Mouse (Mus musculus): ENCODE measurements around the gene Cd300lb. TPM values are rescaled to one million over a fixed set of nuclear protein-coding genes. Genes with fewer than 3 reads are reported as not detected.

The Cd300lb gene
- total RNA-seq, 2 experiments from 2014 or later: 0.35 to 0.47 TPM

- no peak for DNase-seq
These were observed 50.9 kb downstream of the Cd300lb start for GRCm38 (mm10) chr11:114883251-114883789.

DNA sequence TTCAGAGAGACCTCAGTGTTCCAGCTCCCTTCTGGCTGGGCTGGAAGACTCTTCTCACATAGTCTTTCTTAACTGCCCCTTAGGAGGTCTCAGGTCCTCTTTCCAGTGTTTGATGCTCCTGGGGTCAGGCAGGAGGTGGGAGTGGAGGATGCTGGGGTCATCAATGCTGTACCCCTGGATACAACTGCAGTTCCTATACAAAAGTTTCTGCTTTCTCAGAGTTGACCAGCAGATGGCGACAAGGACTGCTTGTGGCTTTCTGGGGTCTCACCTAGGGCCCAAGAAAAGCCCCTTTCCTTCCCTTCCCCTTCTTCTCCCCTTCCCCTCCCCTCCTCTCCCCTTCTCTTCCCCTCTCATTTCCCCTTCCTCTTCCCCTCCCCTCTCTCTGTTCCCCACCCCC is 53.6 kb downstream of the Cd300lb start:
- DNase-seq: no peak

DNA sequence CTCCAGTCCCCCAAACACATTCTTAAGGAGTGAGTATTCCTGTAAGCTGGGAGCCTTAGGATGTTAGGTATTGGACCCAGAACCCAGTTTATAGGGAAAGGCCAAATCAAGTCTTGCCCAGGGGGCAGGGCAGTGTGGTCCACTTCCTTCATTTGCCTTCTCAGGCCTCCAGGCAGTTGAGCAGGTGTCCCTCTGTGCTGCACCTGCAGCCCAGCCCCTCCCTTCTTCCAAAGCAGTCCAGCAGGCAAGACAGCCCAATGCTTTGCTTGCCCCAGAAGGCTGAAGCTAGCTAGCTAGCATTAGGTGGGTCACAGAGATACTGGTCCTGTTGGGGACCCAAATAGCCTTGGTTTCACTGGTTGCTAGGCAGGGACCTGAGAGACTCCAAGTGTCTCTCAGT is 54.0 kb downstream of the Cd300lb start:
- no peak for DNase-seq

DNA sequence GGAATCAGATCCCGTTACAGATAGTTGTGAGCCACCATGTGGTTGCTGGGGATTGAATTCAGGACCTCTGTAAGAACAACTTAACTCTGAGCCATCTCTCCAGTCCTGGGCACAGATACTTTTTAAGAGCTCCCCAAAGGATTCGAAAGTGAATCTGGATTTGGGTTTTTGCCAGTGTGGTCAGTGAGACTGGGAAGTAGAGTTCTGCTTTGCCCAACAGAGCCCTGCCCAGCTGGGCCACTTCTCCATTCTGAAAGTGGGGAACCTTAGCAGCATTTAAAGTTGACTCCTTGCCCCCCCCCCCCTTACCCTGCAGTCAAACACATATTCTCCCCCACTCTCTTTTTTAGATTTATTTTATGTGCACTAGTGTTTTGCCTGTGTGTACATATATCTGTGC is 54.5 kb downstream of the Cd300lb start:
- no peak for DNase-seq

DNA sequence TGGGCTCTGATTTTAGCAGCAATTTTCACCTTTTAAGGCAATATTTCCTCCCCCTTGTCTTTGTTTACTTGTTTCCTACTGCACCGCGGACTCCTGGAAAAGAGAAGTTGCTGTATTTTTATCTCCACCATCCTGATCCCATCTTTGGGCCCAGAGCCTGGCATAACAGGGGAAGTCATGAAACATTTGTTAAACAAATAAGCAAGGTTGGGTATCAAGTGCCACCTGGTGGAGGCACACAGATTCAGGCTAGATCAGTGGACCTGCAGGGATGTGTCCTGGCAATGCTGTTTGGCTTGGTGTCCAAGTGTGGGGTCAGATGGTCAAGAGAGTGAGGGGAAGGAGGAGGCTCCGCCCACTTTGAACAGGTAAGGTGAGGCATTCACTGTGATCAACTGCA is 57.0 kb downstream of the Cd300lb start:
- DNase-seq: peak; percentile 42

DNA sequence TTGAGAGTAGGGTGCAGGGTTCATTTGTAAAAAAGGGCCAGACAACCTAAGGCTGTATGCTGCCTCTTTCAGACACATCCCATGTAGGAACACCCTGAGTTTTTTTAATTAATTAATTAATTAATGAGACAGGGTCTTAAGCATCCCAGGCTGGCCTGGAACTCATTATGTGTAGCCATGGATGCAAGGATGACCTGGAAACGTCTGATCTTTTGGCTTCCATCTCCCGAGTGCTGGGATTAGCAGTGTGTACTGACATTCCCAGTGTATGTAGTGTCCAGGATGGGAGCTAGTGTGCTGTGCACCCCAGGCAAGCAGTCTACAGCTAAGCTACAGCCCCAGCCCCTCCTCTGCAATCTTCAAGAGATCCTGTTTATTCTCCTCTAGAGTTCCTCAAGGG is 57.6 kb downstream of the Cd300lb start:
- no peak for DNase-seq

GRCm38 (mm10) chr11:114876176-114876575 is 58.0 kb downstream of the Cd300lb start:
- no peak for DNase-seq

GRCm38 (mm10) chr11:114875301-114875801 is 58.8 kb downstream of the Cd300lb start:
- no peak for DNase-seq

- no peak for DNase-seq
These were observed 59.7 kb downstream of the Cd300lb start for GRCm38 (mm10) chr11:114874226-114875145.

GRCm38 (mm10) chr11:114873022-114873817 is 61.0 kb downstream of the Cd300lb start:
- no peak for DNase-seq

Other genes with a start within 250 kb of the Cd300lb start
- gene Dnaic2, start 207.0 kb downstream of the Cd300lb start, total RNA-seq (2021): 1 to 10 TPM; 1.0 to 1.1 TPM
- 1 to 10 TPM; 3.2 to 4.2 TPM for gene Kif19a, start 169.0 kb downstream of the Cd300lb start, total RNA-seq (2021)
- gene Btbd17, start 138.4 kb downstream of the Cd300lb start, total RNA-seq (2021): 1 to 10 TPM; 2.2 to 2.5 TPM
- not detected for gene Gpr142, start 135.5 kb downstream of the Cd300lb start, total RNA-seq (2021)
- gene Gprc5c, start 83.2 kb downstream of the Cd300lb start, total RNA-seq (2021): 10 to 100 TPM; 58.5 to 63.6 TPM
- gene Cd300a, start 44.3 kb downstream of the Cd300lb start, total RNA-seq (2021): 1 to 10 TPM; 1.1 to 1.2 TPM
- not detected for gene Cd300c, start 34.8 kb upstream of the Cd300lb start, total RNA-seq (2021)
- gene Cd300ld, start 55.5 kb upstream of the Cd300lb start, total RNA-seq (2021): under 1 TPM; 0.34 to 0.47 TPM
- gene Cd300c2, start 67.5 kb upstream of the Cd300lb start, total RNA-seq (2021): 1 to 10 TPM in 1 of 2 experiments, under 1 TPM in 1; 0.96 to 1.4 TPM
- gene Cd300ld2, start 81.8 kb upstream of the Cd300lb start, total RNA-seq (2021): under 1 TPM in 1 of 2 experiments, not detected in 1; 0.56 TPM
- gene Cd300ld4, start 92.6 kb upstream of the Cd300lb start, total RNA-seq (2021): under 1 TPM in 1 of 2 experiments, not detected in 1; 0.43 TPM
- gene Cd300ld5, start 103.4 kb upstream of the Cd300lb start, total RNA-seq (2021): 1 to 10 TPM; 1.4 to 4.7 TPM
- gene Cd300ld3, start 114.0 kb upstream of the Cd300lb start, total RNA-seq (2021): 1 to 10 TPM; 2.4 to 3.7 TPM
- gene Cd300e, start 127.8 kb upstream of the Cd300lb start, total RNA-seq (2021): not detected
- gene Rab37, start 157.0 kb upstream of the Cd300lb start, total RNA-seq (2021): under 1 TPM; 0.21 to 0.77 TPM
- gene Cd300lf, start 199.6 kb upstream of the Cd300lb start, total RNA-seq (2021): under 1 TPM in 1 of 2 experiments, not detected in 1; 0.34 TPM
- gene Slc9a3r1, start 229.0 kb upstream of the Cd300lb start, total RNA-seq (2021): 1 to 10 TPM; 6.5 to 8.3 TPM